Mouse (Mus musculus) embryonic stem cell, embryonic (primary cell): Measurements from ENCODE around the gene Gm49373.

Experiments
- CTCF ChIA-PET, 4 experiments: fragments of 300-600 bp in 2 of 4; fragments of 350-600 bp in 2 of 4; sonication (Branson Sonifier 250); formaldehyde crosslinking; loops; one replicate each; lab custom pipeline; 2022; ENCODE audit warnings: inconsistent platforms in 2 of 4; lab: Charles Lee
- POLR2A ChIA-PET, 4 experiments: fragments of 300-600 bp in 2 of 4; fragments of 350-600 bp in 2 of 4; sonication (Branson Sonifier 250); formaldehyde crosslinking; loops; one replicate each; lab custom pipeline; 2022; ENCODE audit warnings: antibody characterized with exemption in 4 of 4, inconsistent platforms in 1 of 4; lab: Charles Lee

Gene Gm49373

DNA sequence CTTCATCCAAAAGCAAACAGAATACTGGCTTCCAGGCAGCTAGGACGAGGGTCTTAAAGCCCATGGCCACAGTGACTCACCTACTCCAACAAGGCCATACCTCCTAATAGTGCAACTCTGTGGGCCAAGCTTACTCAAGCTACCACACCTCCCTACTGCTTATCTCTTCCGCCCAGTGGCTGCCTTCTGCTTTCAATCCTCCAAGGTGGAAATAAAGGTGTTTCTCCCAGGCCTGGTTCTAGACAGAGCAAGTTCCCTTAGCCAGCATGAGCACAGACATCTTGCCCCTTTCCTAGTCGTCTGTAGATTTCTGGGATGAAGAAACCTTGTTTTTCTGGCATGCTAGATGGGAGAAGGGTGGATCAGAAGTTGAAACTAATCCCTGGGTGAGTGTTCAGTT, 33.1 kb downstream of the Gm49373 start:
- POLR2A ChIA-PET: interaction anchor here (0.5 to 7.6 kb wide), 11 partner anchors 9 to 52 kb away, joined by 3 to 55 read pairs (median 7); partner anchors contain the start of genes Gm38431 (in 2 of the 4), Raver1 (in 2 of the 4), Fdx1l (in 1 of the 4) and Gm49373 (in 1 of the 4)
- CTCF ChIA-PET: interaction anchor here in 2 of 4 experiments (1.2 to 1.5 kb wide), 2 partner anchors 9 to 121 kb away, joined by 3 to 9 read pairs; no protein-coding TSS in a partner anchor

DNA sequence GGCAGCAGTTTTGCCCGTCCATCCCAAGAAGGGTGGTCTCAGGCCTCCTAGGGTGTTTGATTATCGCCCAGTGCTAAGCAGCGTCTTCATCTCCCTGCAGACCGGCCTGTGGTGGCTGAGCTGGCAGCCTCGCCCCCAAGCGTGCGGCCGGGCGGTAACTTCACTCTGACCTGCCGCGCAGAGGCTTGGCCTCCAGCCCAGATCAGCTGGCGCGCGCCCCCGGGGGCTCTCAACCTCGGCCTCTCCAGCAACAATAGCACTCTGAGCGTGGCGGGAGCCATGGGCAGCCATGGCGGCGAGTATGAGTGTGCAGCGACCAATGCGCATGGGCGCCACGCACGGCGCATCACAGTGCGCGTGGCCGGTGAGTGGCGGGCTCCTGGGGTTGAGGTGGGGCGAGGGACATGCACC, 35.4 kb downstream of the Gm49373 start:
- CTCF ChIA-PET: interaction anchor here in 3 of 4 experiments (0.6 to 2.1 kb wide), 4 partner anchors 7 to 441 kb away, joined by 3 to 6 read pairs (median 3); partner anchors contain the start of gene Icam4 (in 1 of the 3)
- POLR2A ChIA-PET: interaction anchor here in 3 of 4 experiments (0.7 to 7.6 kb wide), 16 partner anchors 11 to 160 kb away, joined by 3 to 55 read pairs (median 5); partner anchors contain the start of genes Gm38431 (in 3 of the 3), Icam1 (in 3 of the 3), Raver1 (in 3 of the 3) and Fdx1l (in 1 of the 3)

DNA sequence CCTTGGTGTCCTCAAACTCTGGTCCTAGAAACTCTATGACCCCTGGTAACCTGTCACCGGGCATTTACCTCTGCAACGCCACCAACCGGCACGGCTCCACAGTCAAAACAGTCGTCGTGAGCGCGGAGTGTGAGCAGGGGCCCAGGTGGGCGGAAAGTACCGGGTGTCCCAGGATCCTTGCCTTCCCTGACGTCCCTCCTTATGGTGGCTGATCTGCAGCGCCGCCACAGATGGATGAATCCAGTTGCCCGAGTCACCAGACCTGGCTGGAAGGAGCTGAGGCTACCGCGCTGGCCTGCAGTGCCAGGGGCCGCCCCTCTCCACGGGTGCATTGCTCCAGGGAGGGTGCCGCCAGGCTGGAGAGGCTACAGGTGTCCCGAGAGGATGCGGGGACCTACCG, 36.2 kb downstream of the Gm49373 start:
- ChIA-PET POLR2A (interaction anchor here in 3 of 4 experiments (0.5 to 7.6 kb wide), 17 partner anchors 10 to 159 kb away, joined by 3 to 55 read pairs (median 4); partner anchors contain the start of genes Gm38431 (in 2 of the 3), Icam1 (in 2 of the 3), Raver1 (in 2 of the 3) and Fdx1l (in 1 of the 3)), CTCF (interaction anchor here in 2 of 4 experiments (0.9 to 1.2 kb wide), 3 partner anchors 10 to 101 kb away, joined by 3 to 4 read pairs (median 3); no protein-coding TSS in a partner anchor)

DNA sequence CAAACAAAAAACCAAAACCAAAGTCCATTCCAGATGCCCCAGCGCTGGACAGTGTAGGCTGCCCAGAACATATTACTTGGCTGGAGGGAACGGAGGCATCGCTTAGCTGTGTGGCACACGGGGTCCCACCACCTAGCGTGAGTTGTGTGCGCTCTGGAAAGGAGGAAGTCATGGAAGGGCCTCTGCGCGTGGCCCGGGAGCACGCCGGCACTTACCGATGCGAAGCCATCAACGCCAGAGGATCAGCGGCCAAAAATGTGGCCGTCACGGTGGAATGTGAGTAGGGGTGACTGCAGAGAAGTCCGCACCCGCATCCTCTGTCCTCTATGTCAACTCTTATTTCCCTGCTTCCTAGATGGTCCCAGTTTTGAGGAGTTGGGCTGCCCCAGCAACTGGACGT, 36.7 kb downstream of the Gm49373 start:
- ChIA-PET CTCF (interaction anchor here in 2 of 4 experiments (0.9 to 1.2 kb wide), 2 partner anchors 9 to 100 kb away, joined by 3 to 4 read pairs; no protein-coding TSS in a partner anchor), POLR2A (interaction anchor here in 2 of 4 experiments (0.5 to 7.6 kb wide), 14 partner anchors 10 to 187 kb away, joined by 3 to 55 read pairs (median 4); partner anchors contain the start of genes Gm38431 (in 2 of the 2), Raver1 (in 2 of the 2), Fdx1l (in 1 of the 2) and Gm49373 (in 1 of the 2))

DNA sequence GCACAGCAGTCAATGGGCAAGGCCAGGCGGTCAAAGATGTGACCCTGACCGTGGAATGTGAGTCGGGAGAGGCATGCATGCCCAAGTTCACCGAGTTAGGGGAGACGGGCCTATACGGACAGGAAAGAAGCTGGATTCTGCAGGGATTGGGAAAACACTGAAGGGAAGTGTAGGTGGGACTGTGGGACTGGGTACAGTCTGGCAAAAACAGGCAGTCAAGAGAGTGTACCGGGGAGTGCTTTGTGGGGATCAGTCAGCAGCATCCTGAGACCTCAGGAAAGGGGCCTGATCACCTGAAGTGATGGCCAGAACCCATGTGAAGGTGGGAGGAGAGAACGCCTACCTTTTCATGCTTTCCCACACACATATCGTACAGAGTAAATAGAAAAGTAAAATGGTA, 37.3 kb downstream of the Gm49373 start:
- ChIA-PET POLR2A (interaction anchor here (0.6 to 7.6 kb wide), 28 partner anchors 9 to 188 kb away, joined by 3 to 55 read pairs (median 4); partner anchors contain the start of genes Gm49373 (in 3 of the 4), Fdx1l (in 2 of the 4), Gm38431 (in 2 of the 4) and Icam1 (in 2 of the 4)), CTCF (interaction anchor here in 2 of 4 experiments (0.5 to 1.4 kb wide), 5 partner anchors 16 to 185 kb away, joined by 3 to 5 read pairs (median 3); partner anchors contain the start of gene Icam1 (in 1 of the 2))

DNA sequence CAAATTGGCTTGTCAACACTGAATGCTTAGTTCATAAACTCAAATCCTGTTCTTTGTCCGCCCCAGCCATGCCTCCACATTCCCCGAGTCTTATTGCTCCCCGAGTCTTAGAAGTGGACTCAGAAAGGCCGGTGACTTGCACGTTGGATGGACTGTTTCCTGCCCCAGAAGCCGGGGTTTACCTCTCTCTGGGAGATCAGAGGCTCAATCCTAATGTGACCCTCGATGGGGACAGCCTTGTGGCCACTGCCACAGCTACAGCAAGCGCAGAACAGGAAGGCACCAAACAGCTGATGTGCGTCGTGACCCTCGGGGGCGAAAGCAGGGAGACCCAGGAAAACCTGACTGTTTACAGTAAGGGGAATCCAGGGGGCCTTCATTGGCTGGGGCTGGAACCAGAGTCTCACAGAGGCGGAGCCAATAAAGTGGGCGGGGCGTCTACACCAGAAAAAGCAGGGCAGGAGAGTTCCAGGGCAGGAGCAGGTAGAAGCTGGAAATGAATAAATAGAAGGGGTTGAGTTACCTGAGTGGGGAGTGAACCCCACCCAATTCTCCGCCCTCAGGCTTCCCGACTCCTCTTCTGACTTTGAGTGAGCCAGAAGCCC, 38.3 kb downstream of the Gm49373 start:
- ChIA-PET POLR2A (interaction anchor here (0.7 to 7.6 kb wide), 31 partner anchors 9 to 377 kb away, joined by 3 to 55 read pairs (median 4); partner anchors contain the start of genes Gm49373 (in 3 of the 4), Icam1 (in 3 of the 4), Fdx1l (in 2 of the 4) and Gm38431 (in 2 of the 4)), CTCF (interaction anchor here in 2 of 4 experiments (0.7 to 1.4 kb wide), 7 partner anchors 19 to 279 kb away, joined by 3 to 5 read pairs (median 3); partner anchors contain the start of gene Icam1 (in 1 of the 2))

DNA sequence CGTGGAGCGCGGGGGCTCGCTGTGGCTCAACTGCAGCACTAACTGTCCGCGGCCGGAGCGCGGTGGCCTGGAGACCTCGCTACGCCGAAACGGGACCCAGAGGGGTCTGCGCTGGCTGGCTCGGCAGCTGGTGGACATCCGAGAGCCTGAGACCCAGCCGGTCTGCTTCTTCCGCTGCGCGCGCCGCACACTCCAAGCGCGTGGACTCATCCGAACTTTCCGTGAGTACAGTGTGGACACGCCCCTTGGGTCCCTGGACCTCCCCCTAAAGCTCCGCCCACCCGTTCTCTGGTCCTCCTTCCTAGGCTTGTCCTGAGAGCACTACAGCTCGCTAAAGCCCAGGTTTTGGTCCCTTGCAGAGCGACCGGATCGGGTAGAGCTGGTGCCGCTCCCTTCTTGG, 39.8 kb downstream of the Gm49373 start:
- ChIA-PET CTCF (interaction anchor here in 3 of 4 experiments (0.5 to 1.4 kb wide), 20 partner anchors 11 to 381 kb away, joined by 3 to 8 read pairs (median 4); partner anchors contain the start of genes Cdkn2d (in 2 of the 3), Eif3g (in 1 of the 3), Pin1 (in 1 of the 3) and Tyk2 (in 1 of the 3)), POLR2A (interaction anchor here (0.6 to 12.3 kb wide), 49 partner anchors 8 to 513 kb away, joined by 3 to 264 read pairs (median 4); partner anchors contain the start of genes Gm38431 (in 3 of the 4), Icam1 (in 3 of the 4), Raver1 (in 3 of the 4) and Eif3g (in 2 of the 4))

DNA sequence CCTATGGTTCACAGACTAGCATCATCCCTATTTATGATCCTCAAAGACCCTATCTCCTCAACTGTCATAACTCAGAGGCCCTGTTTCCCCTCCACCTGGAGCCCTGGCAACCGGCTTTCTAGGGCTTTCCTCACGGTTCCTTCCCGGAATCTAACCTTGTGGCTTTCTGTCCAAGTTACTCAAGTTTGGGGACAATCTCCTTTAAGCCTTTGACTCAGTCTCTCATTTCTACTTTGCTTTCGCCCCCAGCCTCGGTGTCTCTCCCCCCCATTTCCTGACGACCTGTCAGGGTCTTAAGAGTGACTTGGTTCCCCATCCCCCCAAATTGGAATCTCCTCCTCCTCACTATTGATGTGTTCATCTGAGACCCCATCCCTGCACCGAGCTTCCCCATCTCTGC, 40.4 kb downstream of the Gm49373 start:
- ChIA-PET POLR2A (interaction anchor here (0.6 to 12.3 kb wide), 21 partner anchors 10 to 390 kb away, joined by 3 to 264 read pairs (median 7); partner anchors contain the start of genes Icam1 (in 3 of the 4), Fdx1l (in 2 of the 4), Gm38431 (in 2 of the 4) and Raver1 (in 2 of the 4)), CTCF (interaction anchor here in 3 of 4 experiments (0.5 to 2.4 kb wide), 10 partner anchors 24 to 294 kb away, joined by 3 to 11 read pairs (median 4); partner anchors contain the start of gene Eif3g (in 2 of the 3))

DNA sequence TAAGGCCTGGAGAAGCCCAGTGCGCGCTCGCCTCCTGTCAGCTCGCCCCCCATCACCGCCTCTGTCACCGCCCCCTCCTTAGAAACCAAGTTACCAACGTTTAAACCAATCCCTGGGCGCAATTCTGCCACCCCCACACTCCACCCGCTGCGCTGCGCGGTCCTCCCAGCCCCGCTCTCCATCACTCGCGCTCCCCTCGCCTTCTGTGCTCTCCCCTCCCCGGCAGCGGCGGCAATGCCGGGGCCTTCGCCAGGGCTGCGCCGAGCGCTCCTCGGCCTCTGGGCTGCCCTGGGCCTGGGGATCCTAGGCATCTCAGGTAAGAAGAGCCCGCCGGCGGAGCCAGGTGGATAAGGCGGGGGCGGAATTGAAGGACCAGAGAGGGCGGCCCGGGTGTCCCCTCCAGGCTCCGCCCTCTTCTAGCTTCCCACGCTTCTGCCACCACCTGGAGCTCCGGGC, 41.0 kb downstream of the Gm49373 start, which contains the start of gene Icam5:
Gene Icam5, plus strand, starts transcription at position 178 of the 456 bp plus-strand sequence.
- ChIA-PET CTCF (interaction anchor here in 3 of 4 experiments (0.5 to 2.4 kb wide), 12 partner anchors 10 to 478 kb away, joined by 3 to 15 read pairs (median 6); partner anchors contain the start of genes Eif3g (in 2 of the 3) and Tmed1 (in 1 of the 3)), POLR2A (interaction anchor here in 3 of 4 experiments (0.6 to 12.3 kb wide), 29 partner anchors 10 to 692 kb away, joined by 3 to 264 read pairs (median 7); partner anchors contain the start of genes Gm38431 (in 3 of the 3), Icam1 (in 3 of the 3), Raver1 (in 3 of the 3) and Angptl6 (in 1 of the 3))

DNA sequence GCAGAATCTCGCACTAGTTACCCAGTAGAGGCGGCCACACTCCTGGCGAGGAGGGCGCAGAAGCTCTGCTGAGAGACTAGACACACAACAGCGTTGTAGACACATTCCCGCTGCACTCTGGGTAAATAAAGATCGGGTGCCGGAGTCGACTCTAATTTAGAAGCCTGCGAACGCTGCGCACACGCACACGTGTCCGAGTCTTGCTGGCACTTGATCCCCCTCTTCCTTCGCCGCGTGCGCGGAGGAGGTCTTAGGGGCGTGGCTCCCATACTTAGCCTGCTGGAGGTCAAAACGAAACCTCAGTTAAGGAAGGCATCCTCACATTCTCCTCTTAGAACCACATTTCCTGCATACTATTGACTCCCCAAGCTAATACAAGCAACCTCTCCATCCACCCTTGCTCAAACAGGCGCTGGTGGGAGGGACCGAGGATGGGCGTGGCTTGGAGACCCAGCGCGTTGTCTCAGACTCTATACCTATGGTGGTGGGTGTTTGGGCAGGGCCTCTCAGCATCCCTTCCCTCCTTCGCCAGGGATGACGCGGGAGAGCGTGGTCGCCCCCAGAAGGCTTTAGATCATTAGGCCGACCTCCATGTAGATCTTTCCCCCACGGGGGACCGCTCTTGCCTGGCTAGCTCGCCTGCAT, 41.5 kb downstream of the Gm49373 start:
- ChIA-PET CTCF (interaction anchor here (0.5 to 3.2 kb wide), 59 partner anchors 7 to 515 kb away, joined by 3 to 25 read pairs (median 5); partner anchors contain the start of genes Icam1 (in 3 of the 4), Eif3g (in 2 of the 4), Carm1 (in 1 of the 4) and Gm38431 (in 1 of the 4)), POLR2A (interaction anchor here in 3 of 4 experiments (0.7 to 12.3 kb wide), 66 partner anchors 8 to 692 kb away, joined by 3 to 264 read pairs (median 5); partner anchors contain the start of genes Gm38431 (in 3 of the 3), Icam1 (in 3 of the 3), Raver1 (in 3 of the 3) and Angptl6 (in 1 of the 3))

DNA sequence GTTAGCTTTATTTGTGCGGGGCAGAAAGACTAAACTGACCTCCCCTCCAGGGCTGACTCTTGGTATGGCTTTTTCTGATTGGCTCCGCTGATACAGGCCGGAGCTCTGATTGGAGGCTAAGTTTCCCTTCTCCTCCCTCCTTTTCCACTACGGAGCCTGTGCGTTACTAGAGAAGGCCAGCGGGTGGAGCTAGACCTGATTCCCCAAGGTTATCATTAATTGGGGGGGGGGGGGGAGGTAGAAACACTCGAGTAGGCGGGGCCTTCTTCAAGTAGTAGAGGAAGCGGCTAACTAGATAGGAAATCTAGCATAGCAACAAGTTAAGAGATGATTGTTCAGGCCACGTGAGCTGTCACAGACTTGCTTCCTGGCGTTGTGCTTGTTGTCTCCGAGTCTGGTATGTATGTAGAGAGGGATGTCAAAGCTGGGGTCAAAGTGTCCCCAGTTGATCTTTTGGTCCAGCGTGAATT, 42.1 kb downstream of the Gm49373 start:
- POLR2A ChIA-PET: interaction anchor here in 3 of 4 experiments (0.6 to 12.3 kb wide), 73 partner anchors 9 to 693 kb away, joined by 3 to 264 read pairs (median 4); partner anchors contain the start of genes Gm38431 (in 3 of the 3), Icam1 (in 3 of the 3), Raver1 (in 3 of the 3) and Angptl6 (in 1 of the 3)
- CTCF ChIA-PET: interaction anchor here (0.6 to 3.2 kb wide), 80 partner anchors 8 to 780 kb away, joined by 3 to 25 read pairs (median 4); partner anchors contain the start of genes Icam1 (in 3 of the 4), Eif3g (in 2 of the 4), Carm1 (in 1 of the 4) and Gm38431 (in 1 of the 4)

DNA sequence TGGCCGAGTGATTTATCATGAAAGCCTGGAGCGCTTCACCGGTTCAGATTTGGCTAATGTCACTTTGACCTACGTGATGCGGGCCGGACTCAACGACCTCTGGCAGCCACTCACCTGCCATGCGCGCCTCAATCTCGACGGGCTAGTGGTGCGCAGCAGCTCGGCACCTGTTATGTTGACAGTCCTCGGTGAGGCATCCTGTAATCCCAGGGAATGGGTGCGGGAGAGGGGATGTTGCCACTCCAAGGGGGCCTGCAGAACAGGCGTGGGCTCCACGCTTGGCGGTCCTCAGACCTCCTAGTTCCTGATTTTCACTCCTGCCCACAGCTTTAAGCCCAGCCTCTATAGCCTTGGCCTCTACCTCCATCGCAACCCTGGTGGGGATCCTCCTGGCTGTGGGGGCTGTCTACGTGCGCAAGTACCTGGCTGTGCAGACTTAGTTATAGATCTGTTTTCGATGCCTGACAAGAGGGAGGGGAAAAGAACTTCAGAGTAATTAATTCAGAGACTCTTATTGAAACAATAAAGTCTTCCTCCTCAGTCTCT, 42.8 kb downstream of the Gm49373 start:
- ChIA-PET POLR2A (interaction anchor here in 3 of 4 experiments (0.6 to 12.3 kb wide), 69 partner anchors 8 to 517 kb away, joined by 3 to 264 read pairs (median 5); partner anchors contain the start of genes Gm38431 (in 3 of the 3), Icam1 (in 3 of the 3), Raver1 (in 3 of the 3) and Mrpl4 (in 2 of the 3)), CTCF (interaction anchor here in 3 of 4 experiments (0.6 to 3.2 kb wide), 85 partner anchors 8 to 781 kb away, joined by 3 to 25 read pairs (median 4); partner anchors contain the start of genes Icam1 (in 3 of the 3), Eif3g (in 2 of the 3), Carm1 (in 1 of the 3) and Cdkn2d (in 1 of the 3))

DNA sequence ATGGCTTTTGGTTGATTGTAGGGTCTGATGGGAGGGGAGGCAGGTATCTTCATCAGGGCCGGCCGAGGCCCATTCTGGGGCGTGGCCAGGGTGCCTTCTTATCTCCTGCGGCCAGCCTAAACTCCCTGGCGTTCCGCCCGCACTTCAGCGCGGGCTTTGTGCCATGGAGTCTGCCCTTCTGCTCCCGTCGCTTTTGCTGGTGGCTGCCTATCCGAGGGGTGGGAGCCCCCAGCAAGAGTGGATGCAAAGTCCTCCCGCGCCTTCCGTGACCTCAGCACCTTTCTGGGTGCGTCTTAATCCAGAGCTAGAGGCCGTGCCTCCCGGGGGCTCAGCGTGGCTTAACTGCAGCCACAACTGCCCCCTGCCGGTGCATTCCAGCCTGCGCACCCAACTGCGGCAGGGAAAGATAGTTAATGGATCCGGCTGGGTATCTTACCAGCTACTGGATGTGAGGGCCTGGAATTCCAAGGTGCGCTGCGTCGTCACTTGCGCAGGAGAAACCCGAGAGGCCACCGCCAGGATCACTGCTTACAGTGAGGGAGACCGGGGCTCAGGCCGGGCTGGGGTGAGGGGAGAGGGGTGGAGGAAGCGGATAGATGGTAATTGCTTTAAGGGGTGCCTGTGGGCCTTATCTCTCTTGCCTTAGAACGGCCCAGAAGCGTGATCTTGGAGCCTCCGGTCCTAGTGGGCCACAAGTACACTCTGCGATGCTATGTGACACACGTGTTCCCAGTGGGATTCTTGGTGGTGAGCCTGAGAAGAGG, 43.4 kb downstream of the Gm49373 start, which contains the start of gene Icam4:
Gene Icam4, plus strand, starts transcription at position 83 of the 764 bp plus-strand sequence.
- CTCF ChIA-PET: interaction anchor here (0.5 to 3.2 kb wide), 29 partner anchors 9 to 587 kb away, joined by 3 to 25 read pairs (median 4); partner anchors contain the start of genes Icam1 (in 2 of the 4), Cdkn2d (in 1 of the 4), Eif3g (in 1 of the 4) and S1pr2 (in 1 of the 4)
- POLR2A ChIA-PET: interaction anchor here in 3 of 4 experiments (0.6 to 12.3 kb wide), 30 partner anchors 11 to 723 kb away, joined by 3 to 264 read pairs (median 4); partner anchors contain the start of genes Gm38431 (in 3 of the 3), Icam1 (in 3 of the 3), Raver1 (in 3 of the 3) and Mrpl4 (in 2 of the 3)
